26 mouse cellular contexts compared by ENCODE assay signal in genomic region chr11:80771186-80771585, GRCm38 (mm10). TPM values are rescaled to one million over a fixed set of nuclear protein-coding genes. Genes with fewer than 3 reads are reported as not detected.
A peak's percentile ranks its signal among the peaks of the same experiment; 100 is the strongest.
DNase-seq lines count a peak whose midpoint lies in the region; ATAC-seq and TF ChIP-seq lines count a peak whose summit lies in the region.
"Had no signal": no experiment of that assay in that cellular context is flagged by ENCODE, and none has a peak within 500 bp of the region (broad histone marks: within the 10 kb centered on the region; RNA-seq: fewer than 3 reads in every experiment).

No protein-coding gene starts in this region.

- no peak overlapping the region for H3K4me2 ChIP-seq in lung, embryonic 16.5 days (ENCODE audit: low read depth, low read length)
- H3K4me2 ChIP-seq: forebrain, embryonic 12.5 days; heart, embryonic 15.5 days; hindbrain, embryonic 14.5 days; limb, embryonic 12.5 days; liver, embryonic 12.5 days; midbrain, embryonic 12.5 days; neural tube, embryonic 15.5 days had no signal

- no peaks in the 10 kb centered on the region for H3K9me3 ChIP-seq in lung, embryonic 16.5 days (ENCODE audit: control insufficient read depth, low read length)
- H3K9me3 ChIP-seq: forebrain, embryonic 12.5 days; heart, embryonic 15.5 days; limb, embryonic 12.5 days; liver, embryonic 12.5 days; midbrain, embryonic 12.5 days; neural tube, embryonic 15.5 days had no signal

- H3K27ac ChIP-seq in heart, adult 2 months, result peak overlapping the region; percentile 7
- H3K27ac ChIP-seq in lung, embryonic 16.5 days (ENCODE audit: low read length), result no peak overlapping the region
- H3K27ac ChIP-seq: forebrain, embryonic 12.5 days; heart, embryonic 15.5 days; hindbrain, embryonic 14.5 days; limb, embryonic 12.5 days; liver, embryonic 12.5 days; midbrain, embryonic 12.5 days; neural tube, embryonic 15.5 days had no signal

- peaks cover 14% of the 10 kb centered on the region for H3K36me3 ChIP-seq in heart, adult 2 months (ENCODE audit: control insufficient read depth, insufficient read depth, low read length)
- no peaks in the 10 kb centered on the region for H3K36me3 ChIP-seq in lung, embryonic 16.5 days (ENCODE audit: control insufficient read depth, insufficient read depth, low read length)
- H3K36me3 ChIP-seq: forebrain, embryonic 12.5 days; heart, embryonic 15.5 days; limb, embryonic 12.5 days; liver, embryonic 12.5 days; midbrain, embryonic 12.5 days; neural tube, embryonic 15.5 days had no signal

- no peak overlapping the region for H3K9ac ChIP-seq in heart, adult 2 months (ENCODE audit: low read depth, low read length)
- no peak overlapping the region for H3K9ac ChIP-seq in lung, embryonic 16.5 days (ENCODE audit: low read length)
- H3K9ac ChIP-seq: forebrain, embryonic 12.5 days; heart, embryonic 15.5 days; hindbrain, embryonic 14.5 days; limb, embryonic 12.5 days; liver, embryonic 12.5 days; midbrain, embryonic 12.5 days; neural tube, embryonic 15.5 days had no signal

- peak; percentile 51 to 83 for DNase-seq in adrenal gland, adult (ENCODE audit: inconsistent age in 2 of 2, low spot score in 1 of 2)
- no peak for DNase-seq in adrenal gland, adult 18-20 months (ENCODE audit: low spot score in 2 of 2)
- no peak for DNase-seq in heart, adult 2 months
- DNase-seq in heart, adult 11 months, result no peak
- no peak for DNase-seq in lung, adult 18-20 months
- DNase-seq in adipocyte (ENCODE audit: low spot score), result peak; percentile 15
- no peak for DNase-seq in liver
- DNase-seq: cerebellum, adult 11 months; cerebellum, postnatal 10 days; heart, postnatal 4 days; kidney, adult 9 months; kidney, postnatal 4 days; lung, adult 2 months; right cerebral cortex, adult 18-20 months; right cerebral cortex, postnatal 4 days; thymus, adult 18-20 months; thymus, postnatal 4 days had no signal

- TF ChIP-seq CTCF in heart, adult 2 months (IDR thresholded peaks at IDR 0.05), result no peak

- TF ChIP-seq POLR2A in heart, adult 2 months (IDR thresholded peaks at IDR 0.05; ENCODE audit: insufficient read depth, low read depth, low read length), result no peak

- H3K79me2 ChIP-seq in heart, adult 2 months (replicated peaks; ENCODE audit: control insufficient read depth, insufficient read depth, low read length), result no peaks in the 10 kb centered on the region

- H3K4me3 ChIP-seq in heart, adult 2 months, result no peak overlapping the region
- H3K4me3 ChIP-seq in lung, embryonic 16.5 days (ENCODE audit: low read length), result no peak overlapping the region
- H3K4me3 ChIP-seq: forebrain, embryonic 12.5 days; heart, embryonic 15.5 days; limb, embryonic 12.5 days; liver, embryonic 12.5 days; midbrain, embryonic 12.5 days; neural tube, embryonic 15.5 days had no signal

- 59% methylated on average over 3 of the region's 3 CpGs for WGBS in heart, adult 2 months
- 81% methylated on average over 3 of the region's 3 CpGs for WGBS in lung, embryonic 16.5 days

- peaks cover 15% of the 10 kb centered on the region for H3K4me1 ChIP-seq in heart, adult 2 months (ENCODE audit: control insufficient read depth, insufficient read depth, low read length)
- peaks cover 38% of the 10 kb centered on the region for H3K4me1 ChIP-seq in lung, embryonic 16.5 days (replicated peaks; ENCODE audit: control insufficient read depth, insufficient read depth, low read length)
- H3K4me1 ChIP-seq: forebrain, embryonic 12.5 days; limb, embryonic 12.5 days; midbrain, embryonic 12.5 days; neural tube, embryonic 15.5 days had no signal

- intact Hi-C loops in heart, adult 2 months (cut with DNase I), result no loop called here

- no peaks in the 10 kb centered on the region for H3K27me3 ChIP-seq in heart, adult 2 months (ENCODE audit: control insufficient read depth, insufficient read depth, low read length)
- H3K27me3 ChIP-seq in lung, embryonic 16.5 days (ENCODE audit: control insufficient read depth, insufficient read depth, low read depth, low read length), result no peaks in the 10 kb centered on the region
- H3K27me3 ChIP-seq: forebrain, embryonic 12.5 days; heart, embryonic 15.5 days had no signal

- TF ChIP-seq EP300 in heart, adult 2 months (IDR thresholded peaks at IDR 0.05; ENCODE audit: insufficient read depth, low read depth, low read length), result no peak

- ATAC-seq in lung, embryonic 16.5 days (ENCODE audit: low read depth), result 0 out of 2 replicates have a peak, but pooled peaks have one; percentile 34
- ATAC-seq: inflammation-experienced regulatory T-cells, adult 6 months; liver, embryonic 12.5 days had no signal

RNA-seq across cellular contexts. Expression of gene Myo1d, which starts 8.6 kb away (rescaled TPM):
- 10 to 100 TPM; 41.4 to 97.0 TPM for total RNA-seq in adrenal gland, adult 18-20 months (2021)
- total RNA-seq in heart, adult 2 months (2021), result 1 to 10 TPM; 8.2 to 10.0 TPM
- polyA plus RNA-seq in heart, adult 2 months (2012; rRNA removed), result 9.3 and 10.1 TPM in 2 replicates
- polyA plus RNA-seq in lung, embryonic 16.5 days (2015; fragmentation: Nextera tagmentation; extraction: Ambion mirVana), result 21.0 and 21.7 TPM in 2 replicates

RNA-seq across cellular contexts. Expression of gene Tmem98, which starts 38.8 kb away (rescaled TPM):
- total RNA-seq in adrenal gland, adult 18-20 months (2021), result 10 to 100 TPM; 23.5 to 71.9 TPM
- total RNA-seq in heart, adult 2 months (2021), result 10 to 100 TPM; 11.2 to 12.8 TPM
- polyA plus RNA-seq in heart, adult 2 months (2012; rRNA removed), result 29.3 and 34.9 TPM in 2 replicates
- 119 and 123 TPM in 2 replicates for polyA plus RNA-seq in lung, embryonic 16.5 days (2015; fragmentation: Nextera tagmentation; extraction: Ambion mirVana)

Comparison
In these comparisons a context has a peak if more than half of its experiments do, and no peak if none do; other contexts are left out.
1. DNase-seq: peak in adrenal gland, adult (2 of 2) and adipocyte (single experiment); none in adrenal gland, adult 18-20 months (0 of 2), heart, adult 2 months (0 of 2), heart, adult 11 months (single experiment), lung, adult 18-20 months (0 of 2) and liver (single experiment).